Comparison of ENCODE assay signal across 8 mouse cellular contexts in genomic region chr2:121505942-121506882, GRCm38 (mm10). TPM values are rescaled to one million over a fixed set of nuclear protein-coding genes. Genes with fewer than 3 reads are reported as not detected.
DNase-seq lines count a peak whose midpoint lies in the region; ATAC-seq lines count a peak whose summit lies in the region.
"Not testable (repeated sequence)": the region's sequence is repeated elsewhere in the genome, so short reads cannot be mapped to it uniquely, and the experiment has no call there.

TSS of gene Mfap1a (minus strand) at chr2:121506665.
TSS of gene Wdr76 (plus strand) at chr2:121506723.

- H3K4me3 ChIP-seq in hindbrain, embryonic 13.5 days: peak within 1 kb of the TSS; percentile 62

- H3K4me2 ChIP-seq in hindbrain, embryonic 13.5 days: peak within 1 kb of the TSS; percentile 84

- peak within 1 kb of the TSS; percentile 77 for H3K27ac ChIP-seq in hindbrain, embryonic 13.5 days

- peak; percentile 93 for ATAC-seq in hindbrain, embryonic 13.5 days (ENCODE audit: low FRiP score)

- peaks cover 29% of the 10 kb centered on the region for H3K4me1 ChIP-seq in hindbrain, embryonic 13.5 days (replicated peaks)

- H3K9ac ChIP-seq in hindbrain, embryonic 13.5 days: peak within 1 kb of the TSS; percentile 74

- not testable (repeated sequence) for H3K9me3 ChIP-seq in hindbrain, embryonic 13.5 days

- 5% methylated on average over 42 of the region's 42 CpGs for WGBS in hindbrain, embryonic 13.5 days

- DNase-seq in NIH3T3 (ENCODE audit: low read depth): peak; percentile 88
- DNase-seq in cerebellum, postnatal 10 days: peak; percentile 87
- DNase-seq in frontal cortex, postnatal 10 days (ENCODE audit: low spot score in 2 of 2): peak; percentile 62 to 75
- peak; percentile 62 to 71 for DNase-seq in layer of hippocampus, postnatal 25 days (ENCODE audit: extremely low spot score in 1 of 2, low spot score in 1 of 2)
- DNase-seq in lung, postnatal 25 days (ENCODE audit: low spot score): peak; percentile 92
- DNase-seq in retina, embryonic 14.5 days (ENCODE audit: low spot score): peak; percentile 95
- DNase-seq in thymus, postnatal 4 days: peak; percentile 85

- not testable (repeated sequence) for H3K27me3 ChIP-seq in hindbrain, embryonic 13.5 days

- H3K36me3 ChIP-seq in hindbrain, embryonic 13.5 days: peaks cover 15% of the 10 kb centered on the region

RNA-seq across cellular contexts. Expression of gene Mfap1a, which starts in this region (rescaled TPM):
- polyA plus RNA-seq in hindbrain, embryonic 13.5 days (2015; fragmentation: Nextera tagmentation; extraction: Ambion mirVana): 34.8 and 36.4 TPM in 2 replicates
- 10 to 100 TPM; 31.2 to 34.0 TPM for total RNA-seq in layer of hippocampus, postnatal 25 days (2021)

RNA-seq across cellular contexts. Expression of gene Wdr76, which starts in this region (rescaled TPM):
- 5.1 and 5.8 TPM in 2 replicates for polyA plus RNA-seq in hindbrain, embryonic 13.5 days (2015; fragmentation: Nextera tagmentation; extraction: Ambion mirVana)
- total RNA-seq in layer of hippocampus, postnatal 25 days (2021): 1 to 10 TPM; 3.1 to 3.5 TPM

Comparison
In these comparisons a context has a peak if more than half of its experiments do, and no peak if none do; other contexts are left out.
1. Peak in every context shown above with its lines: DNase-seq, ATAC-seq, H3K4me3 ChIP-seq and H3K27ac ChIP-seq.